Mouse (Mus musculus): ENCODE measurements at regions not wholly inside any gene's neighbourhood (a gene's known extent, or its start where the extent isn't known, plus 50 kb on each side); places are given as distances from the start of the nearest gene placed in this dataset.

- TF ChIP-seq CTCF (IDR thresholded peaks at IDR 0.05; ENCODE audit: low read depth, low read length) (no peak), POLR2A (IDR thresholded peaks at IDR 0.05; ENCODE audit: insufficient read depth, low read length) (no peak)
Observed at GRCm38 (mm10) chr10:37214656-37215055, 75.9 kb upstream of the Marcks start.

All from ES-Bruce4 (cell line).